Mouse (Mus musculus): ENCODE measurements around the gene Ppp4r2. TPM values are rescaled to one million over a fixed set of nuclear protein-coding genes. Genes with fewer than 3 reads are reported as not detected.
"Not testable (repeated sequence)": the region's sequence is repeated elsewhere in the genome, so short reads cannot be mapped to it uniquely, and the experiment has no call there.

Ppp4r2 gene
- total and polyA plus RNA-seq, 2 experiments from 2014 or later = 11.2 to 17.6 TPM

DNA sequence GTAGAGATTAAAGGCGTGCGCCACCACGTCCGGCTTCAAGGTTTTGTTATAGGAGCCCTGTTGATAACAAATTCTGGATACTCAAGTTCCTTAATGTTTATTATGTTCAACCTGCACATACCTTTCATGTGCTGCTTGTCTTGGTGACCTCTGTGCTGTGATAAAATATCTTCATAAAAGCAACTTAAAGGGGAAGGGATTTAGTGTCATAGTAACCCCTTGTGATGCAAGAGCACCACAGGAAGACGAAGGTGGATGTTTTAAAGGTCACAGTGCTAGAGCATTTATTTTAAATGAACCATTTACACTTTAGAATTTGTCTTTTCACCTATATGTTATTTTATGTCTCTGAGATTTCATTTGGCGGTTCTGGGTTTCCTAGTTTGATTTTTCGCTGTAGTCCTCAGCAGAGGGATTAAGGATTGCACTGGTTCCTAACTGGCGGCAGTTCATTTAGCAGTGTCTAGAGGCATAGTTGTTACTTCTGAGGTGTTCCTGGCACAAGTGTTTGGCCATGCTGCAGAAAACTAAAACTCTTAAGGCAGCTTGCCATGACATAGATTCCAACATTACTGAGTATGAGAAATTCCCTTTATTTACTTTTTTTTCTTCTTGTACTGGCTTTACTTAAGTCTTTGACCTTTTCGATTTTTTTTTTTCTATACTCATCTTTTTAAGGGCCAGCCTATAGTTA lies 15.4 kb downstream of the Ppp4r2 start:
- no peak overlapping the region for H3K4me3 ChIP-seq (ENCODE audit: low read depth, low read length)
- no peak for DNase-seq (ENCODE audit: low spot score)
- H3K9me3 ChIP-seq (replicated peaks; ENCODE audit: control insufficient read depth, low read length) = no peaks in the 10 kb centered on the region
- WGBS = 80% methylated on average over 9 of the region's 9 CpGs
- peaks cover 6% of the 10 kb centered on the region; the same call in 1 of the 2 replicates for H3K4me1 ChIP-seq (ENCODE audit: control insufficient read depth, insufficient read depth)
- H3K9ac ChIP-seq (replicated peaks; ENCODE audit: low read depth, low read length) = no peak overlapping the region
- peaks cover 6% of the 10 kb centered on the region for H3K36me3 ChIP-seq (replicated peaks; ENCODE audit: control insufficient read depth, insufficient read depth, low read length)
- H3K4me2 ChIP-seq (ENCODE audit: low read depth, low read length) = no peak overlapping the region
- H3K27me3 ChIP-seq (ENCODE audit: control insufficient read depth, insufficient read depth, low read length) = no peaks in the 10 kb centered on the region
- no peak overlapping the region for H3K27ac ChIP-seq (ENCODE audit: low read depth)
- ATAC-seq (ENCODE audit: insufficient read depth, low read depth) = no peak
- no peak for TF ChIP-seq CTCF (IDR thresholded peaks at IDR 0.05; ENCODE audit: low read depth)
- no peak for TF ChIP-seq EP300 (IDR thresholded peaks at IDR 0.05; ENCODE audit: low read depth)

DNA sequence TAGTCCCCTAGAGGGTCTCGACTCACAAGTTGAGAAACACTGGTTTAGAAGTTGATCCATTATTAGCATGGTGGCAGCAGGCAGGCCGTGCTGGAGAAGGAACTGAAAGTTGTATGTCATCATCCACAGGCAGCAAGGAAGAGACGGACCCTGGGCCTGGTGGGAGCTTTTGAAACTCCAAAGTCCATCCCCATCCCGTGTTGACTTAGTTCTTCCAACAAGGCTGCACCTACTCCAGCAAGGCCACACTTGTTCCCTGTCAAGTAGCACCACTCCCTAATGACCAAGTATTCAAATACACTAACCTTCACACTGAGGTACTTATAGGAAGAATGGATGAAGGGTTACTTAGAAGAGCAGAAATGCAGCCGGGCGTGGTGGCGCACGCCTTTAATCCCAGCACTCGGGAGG lies 17.3 kb downstream of the Ppp4r2 start:
- no peak for ATAC-seq (ENCODE audit: insufficient read depth, low read depth)

DNA sequence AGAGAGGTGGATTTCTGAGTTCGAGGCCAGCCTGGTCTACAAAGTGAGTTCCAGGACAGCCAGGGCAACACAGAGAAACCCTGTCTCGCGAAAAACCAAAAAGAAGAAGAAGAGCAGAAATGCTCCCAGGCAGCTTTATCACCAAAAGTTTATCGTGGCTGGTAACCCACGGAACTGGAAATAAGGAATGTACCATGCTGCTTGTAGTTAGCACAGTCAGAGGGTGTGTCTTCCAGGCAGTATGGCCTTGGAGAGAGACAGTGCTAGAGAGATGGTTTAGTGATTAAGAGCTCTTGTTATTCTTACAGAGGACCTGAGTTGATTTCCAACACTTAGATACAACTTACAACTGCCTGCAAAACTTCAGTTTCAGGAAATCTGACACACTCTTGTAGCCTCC lies 17.7 kb downstream of the Ppp4r2 start:
- 76% methylated on average over 5 of the region's 5 CpGs for WGBS
- H3K4me1 ChIP-seq (ENCODE audit: control insufficient read depth, insufficient read depth) = peaks cover 6% of the 10 kb centered on the region; the same call in 1 of the 2 replicates
- H3K36me3 ChIP-seq (replicated peaks; ENCODE audit: control insufficient read depth, insufficient read depth, low read length) = peaks cover 5% of the 10 kb centered on the region; the same call in 1 of the 2 replicates
- H3K4me2 ChIP-seq (ENCODE audit: low read depth, low read length) = no peak overlapping the region
- H3K27me3 ChIP-seq (ENCODE audit: control insufficient read depth, insufficient read depth, low read length) = no peaks in the 10 kb centered on the region
- H3K9me3 ChIP-seq (replicated peaks; ENCODE audit: control insufficient read depth, low read length) = no peaks in the 10 kb centered on the region
- H3K27ac ChIP-seq (ENCODE audit: low read depth) = no peak overlapping the region
- DNase-seq (ENCODE audit: low spot score) (no peak), ATAC-seq (ENCODE audit: insufficient read depth, low read depth) (no peak)
- TF ChIP-seq CTCF (IDR thresholded peaks at IDR 0.05; ENCODE audit: low read depth) = no peak
- TF ChIP-seq EP300 (IDR thresholded peaks at IDR 0.05; ENCODE audit: low read depth) = no peak
- no peak overlapping the region for H3K9ac ChIP-seq (replicated peaks; ENCODE audit: low read depth, low read length)
- H3K4me3 ChIP-seq (ENCODE audit: low read depth, low read length) = no peak overlapping the region

More for the DNA sequence above, 17.3 kb downstream of the Ppp4r2 start:
- H3K27ac ChIP-seq (ENCODE audit: low read depth) = no peak overlapping the region
- peaks cover 6% of the 10 kb centered on the region; the same call in 1 of the 2 replicates for H3K4me1 ChIP-seq (ENCODE audit: control insufficient read depth, insufficient read depth)
- H3K4me2 ChIP-seq (ENCODE audit: low read depth, low read length) = no peak overlapping the region
- no peak for DNase-seq (ENCODE audit: low spot score)
- H3K36me3 ChIP-seq (replicated peaks; ENCODE audit: control insufficient read depth, insufficient read depth, low read length) = peaks cover 5% of the 10 kb centered on the region; the same call in 1 of the 2 replicates
- H3K27me3 ChIP-seq (ENCODE audit: control insufficient read depth, insufficient read depth, low read length) = no peaks in the 10 kb centered on the region
- TF ChIP-seq CTCF (IDR thresholded peaks at IDR 0.05; ENCODE audit: low read depth) = no peak
- no peak for TF ChIP-seq EP300 (IDR thresholded peaks at IDR 0.05; ENCODE audit: low read depth)
- no peak overlapping the region for H3K4me3 ChIP-seq (ENCODE audit: low read depth, low read length)
- no peak overlapping the region for H3K9ac ChIP-seq (replicated peaks; ENCODE audit: low read depth, low read length)
- 86% methylated on average over 9 of the region's 9 CpGs for WGBS
- no peaks in the 10 kb centered on the region for H3K9me3 ChIP-seq (replicated peaks; ENCODE audit: control insufficient read depth, low read length)

DNA sequence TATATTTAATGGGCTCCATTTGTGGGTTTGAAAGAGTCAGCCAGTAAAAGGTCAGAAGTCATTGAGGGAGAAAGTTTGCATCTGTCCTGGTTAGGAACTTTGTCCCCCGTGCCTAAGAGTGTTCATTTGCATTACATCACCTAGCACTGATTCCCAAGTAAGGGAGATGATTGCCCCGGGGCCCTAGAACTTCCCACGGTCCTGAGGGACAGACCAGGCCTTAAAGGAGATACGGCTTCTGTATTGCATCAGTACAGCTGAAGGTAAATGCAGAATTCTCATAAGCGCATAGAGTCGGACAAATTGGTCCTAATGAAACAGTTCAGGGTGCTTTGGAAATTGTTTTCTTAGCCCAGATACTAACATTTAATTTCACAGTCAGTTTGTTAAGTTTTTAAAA lies 31.9 kb downstream of the Ppp4r2 start:
- no peak for DNase-seq (ENCODE audit: low spot score)
- Histone ChIP-seq H3K4me2 (ENCODE audit: low read depth, low read length) (no peak overlapping the region), H3K27me3 (ENCODE audit: control insufficient read depth, insufficient read depth, low read length) (no peaks in the 10 kb centered on the region), H3K27ac (ENCODE audit: low read depth) (no peak overlapping the region), H3K36me3 (replicated peaks; ENCODE audit: control insufficient read depth, insufficient read depth, low read length) (peaks cover 26% of the 10 kb centered on the region), H3K9ac (replicated peaks; ENCODE audit: low read depth, low read length) (no peak overlapping the region), H3K9me3 (replicated peaks; ENCODE audit: control insufficient read depth, low read length) (no peaks in the 10 kb centered on the region), H3K4me1 (ENCODE audit: control insufficient read depth, insufficient read depth) (no peaks in the 10 kb centered on the region), H3K4me3 (ENCODE audit: low read depth, low read length) (no peak overlapping the region)
- no peak for ATAC-seq (ENCODE audit: insufficient read depth, low read depth)
- WGBS = 78% methylated on average over 6 of the region's 6 CpGs
- TF ChIP-seq EP300 (IDR thresholded peaks at IDR 0.05; ENCODE audit: low read depth) (no peak), CTCF (IDR thresholded peaks at IDR 0.05; ENCODE audit: low read depth) (no peak)

DNA sequence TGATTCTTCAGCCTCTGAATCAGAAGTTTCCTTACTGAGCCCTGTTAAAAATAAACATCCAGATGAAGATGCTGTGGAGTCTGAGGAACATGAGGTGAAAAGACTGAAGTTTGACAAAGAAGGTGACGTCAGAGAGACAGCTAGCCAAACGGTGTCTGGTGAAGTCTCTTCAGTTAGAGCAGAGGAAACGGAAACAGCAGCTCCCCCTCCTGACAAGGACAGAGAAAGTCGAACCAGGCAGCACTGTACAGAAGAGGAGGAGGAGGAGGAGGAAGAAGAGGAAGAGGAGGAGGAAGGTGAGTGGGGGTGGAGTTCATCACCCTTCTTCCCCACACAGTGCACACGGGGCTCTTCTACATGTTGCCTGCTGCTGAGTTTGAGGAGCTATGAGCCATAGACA lies 32.4 kb downstream of the Ppp4r2 start:
- not testable (repeated sequence) for H3K4me1 ChIP-seq (ENCODE audit: control insufficient read depth, insufficient read depth); DNase-seq (ENCODE audit: low spot score); ATAC-seq (ENCODE audit: insufficient read depth, low read depth); H3K4me3 ChIP-seq (ENCODE audit: low read depth, low read length); H3K27me3 ChIP-seq (ENCODE audit: control insufficient read depth, insufficient read depth, low read length); H3K9ac ChIP-seq (replicated peaks; ENCODE audit: low read depth, low read length); H3K9me3 ChIP-seq (replicated peaks; ENCODE audit: control insufficient read depth, low read length); H3K27ac ChIP-seq (ENCODE audit: low read depth); H3K4me2 ChIP-seq (ENCODE audit: low read depth, low read length)
- peaks cover 26% of the 10 kb centered on the region for H3K36me3 ChIP-seq (replicated peaks; ENCODE audit: control insufficient read depth, insufficient read depth, low read length)
- 35% methylated on average over 5 of the region's 5 CpGs for WGBS

DNA sequence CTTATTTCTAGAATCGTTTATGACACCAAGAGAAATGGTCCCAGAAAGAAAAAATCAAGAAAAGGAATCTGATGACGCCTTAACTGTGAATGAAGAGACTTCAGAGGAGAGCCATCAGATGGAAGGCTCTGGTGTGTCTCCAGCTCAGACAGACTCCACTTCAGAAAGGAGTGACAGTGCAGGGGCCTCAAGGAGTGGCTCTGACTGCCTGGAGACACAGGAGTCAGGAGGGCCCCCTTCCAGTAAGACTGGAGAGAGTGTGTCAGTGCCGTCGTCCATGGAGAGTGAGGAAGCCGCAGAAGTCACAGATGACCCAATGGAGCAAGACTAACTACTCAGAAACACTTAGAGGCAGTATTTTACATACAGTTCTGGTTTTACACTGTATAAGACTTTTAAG lies 32.8 kb downstream of the Ppp4r2 start:
- not testable (repeated sequence) for H3K4me3 ChIP-seq (ENCODE audit: low read depth, low read length); H3K27me3 ChIP-seq (ENCODE audit: control insufficient read depth, insufficient read depth, low read length); H3K4me1 ChIP-seq (ENCODE audit: control insufficient read depth, insufficient read depth); H3K9me3 ChIP-seq (replicated peaks; ENCODE audit: control insufficient read depth, low read length); DNase-seq (ENCODE audit: low spot score); H3K9ac ChIP-seq (replicated peaks; ENCODE audit: low read depth, low read length); H3K27ac ChIP-seq (ENCODE audit: low read depth); ATAC-seq (ENCODE audit: insufficient read depth, low read depth); H3K4me2 ChIP-seq (ENCODE audit: low read depth, low read length)
- WGBS = 78% methylated on average over 5 of the region's 5 CpGs
- H3K36me3 ChIP-seq (replicated peaks; ENCODE audit: control insufficient read depth, insufficient read depth, low read length) = peaks cover 26% of the 10 kb centered on the region

Data from heart, postnatal 0 days (tissue).